Mouse (Mus musculus) ES-E14 (cell line): ENCODE data around the gene Prkar2b.
A peak's percentile ranks its signal among the peaks of the same experiment; 100 is the strongest.

ENCODE experiments used
- CHD2 ChIP-seq: IDR thresholded peaks from 2 replicates; pipeline ENCODE4 v1.6.1; 2014; ENCODE audit warnings: mild to moderate bottlenecking, low read depth, low read length, inconsistent platforms
- ZC3H11A ChIP-seq: IDR thresholded peaks from 2 replicates; pipeline ENCODE4 v1.6.1; 2012; ENCODE audit warnings: low read depth, mild to moderate bottlenecking, inconsistent platforms, low read length, borderline replicate concordance
- ZNF384 ChIP-seq: IDR thresholded peaks from 2 replicates; pipeline ENCODE4 v1.6.1; 2012; ENCODE audit warnings: low read depth, low read length, inconsistent platforms

DNA sequence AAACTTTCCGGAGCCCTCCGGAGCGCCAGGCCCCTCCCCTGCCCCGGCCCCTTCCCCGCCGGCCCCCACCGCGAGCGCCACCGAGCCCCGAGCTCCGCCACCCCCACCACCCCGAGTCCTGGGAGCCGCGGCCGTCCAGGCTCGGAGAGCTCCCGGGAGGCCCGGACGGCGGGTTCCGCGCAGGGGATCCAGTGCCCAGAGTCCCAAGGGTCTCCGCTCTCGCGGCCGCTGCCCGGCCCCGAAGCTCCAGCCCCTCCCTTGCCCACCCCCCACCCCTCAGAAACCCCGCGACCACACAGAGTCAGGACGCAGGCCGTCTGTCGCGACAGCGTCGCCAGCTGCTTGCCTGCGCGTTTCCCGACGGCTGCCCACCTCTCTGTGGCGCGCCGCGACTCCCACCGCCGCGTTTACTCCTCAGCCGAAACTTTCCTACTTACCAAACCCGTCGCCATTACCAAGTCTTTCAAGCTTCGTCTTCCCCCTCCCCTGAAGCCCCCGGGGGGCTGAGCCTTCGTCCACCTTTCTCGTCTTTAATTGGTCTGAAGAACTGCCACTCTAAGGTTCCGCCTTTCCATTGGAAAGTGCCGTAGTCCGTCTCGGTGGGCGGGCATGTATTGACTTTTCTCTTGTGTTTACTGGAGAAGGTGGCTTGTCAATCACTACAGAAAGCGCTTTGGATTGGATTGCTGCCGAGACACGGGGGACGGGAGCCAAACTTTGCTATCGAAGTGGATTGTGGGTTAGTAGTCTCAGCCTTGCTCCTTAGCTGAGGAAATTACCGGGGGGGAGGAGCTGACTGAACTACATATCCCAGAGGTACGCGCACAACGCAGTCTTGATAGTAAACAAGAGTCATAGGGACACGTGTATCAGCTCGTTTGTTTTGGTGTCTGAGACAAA lies 111.1 kb downstream of the Prkar2b start, which contains the start of gene Hbp1:
- TF ChIP-seq ZNF384 (no peak), CHD2 (peak; percentile 95), ZC3H11A (no peak)
